Mouse (Mus musculus) liver, embryonic 14.5 days (tissue): ENCODE measurements around the gene Fhit. TPM values are rescaled to one million over a fixed set of nuclear protein-coding genes. Genes with fewer than 3 reads are reported as not detected.

Experiments
- ATAC-seq: fragments of 200-750 bp; cut with Nextera tagmentation; 2 replicates; pipeline ENCODE4 v1.8.0; 2017; ENCODE audit warnings: moderate number of reproducible peaks, mild to moderate bottlenecking, moderate library complexity; ENCODE audit not compliant: insufficient read depth
- DNase-seq, 3 experiments: peaks; one replicate each; pipeline ENCODE4 v3.0.0-alpha.2; 2012 to 2013; ENCODE audit warnings: low read depth in 3 of 3, low spot score in 3 of 3
- H3K27ac ChIP-seq: fragments of 300-500 bp; sonication (generic); 2 replicates; pipeline ENCODE4 v1.5.1; 2014; ENCODE audit warnings: moderate library complexity, mild to moderate bottlenecking, control low read depth, inconsistent platforms
- H3K27me3 ChIP-seq: fragments of 300-500 bp; sonication (generic); 2 replicates; pipeline ENCODE4 v1.6.1; 2014; ENCODE audit warnings: mild to moderate bottlenecking, low read length, moderate library complexity; ENCODE audit not compliant: control insufficient read depth, insufficient read depth
- H3K36me3 ChIP-seq: fragments of 300-500 bp; sonication (generic); replicated peaks from 2 replicates; pipeline ENCODE4 v1.6.1; 2014; ENCODE audit warnings: low read depth; ENCODE audit not compliant: control insufficient read depth, insufficient read depth
- H3K4me1 ChIP-seq, 2 experiments: fragments of 200-500 bp in 1 of 2; fragments of 300-500 bp in 1 of 2; sonication (generic) in 1 of 2; replicated peaks; 2 replicates each; pipeline ENCODE4 v1.6.1; 2012 to 2014; ENCODE audit warnings: antibody characterized with exemption in 1 of 2, inconsistent platforms in 1 of 2, low read length in 1 of 2; ENCODE audit not compliant: control insufficient read depth in 2 of 2, insufficient read depth in 2 of 2
- H3K4me2 ChIP-seq: fragments of 300-500 bp; sonication (generic); 2 replicates; pipeline ENCODE4 v1.6.1; 2014; ENCODE audit warnings: low read depth, mild to moderate bottlenecking, control low read depth, moderate library complexity
- H3K4me3 ChIP-seq, 2 experiments: fragments of 200-500 bp in 1 of 2; fragments of 300-500 bp in 1 of 2; sonication (generic) in 1 of 2; 2 replicates each; pipeline ENCODE4 v1.5.1; 2012 to 2014; ENCODE audit warnings: low read depth in 2 of 2, low read length in 2 of 2, mild to moderate bottlenecking in 2 of 2, control low read depth in 1 of 2, inconsistent platforms in 1 of 2, moderate library complexity in 1 of 2; ENCODE audit not compliant: insufficient read depth in 1 of 2
- H3K9ac ChIP-seq: fragments of 300-500 bp; sonication (generic); replicated peaks from 2 replicates; pipeline ENCODE4 v1.6.1; 2014; ENCODE audit warnings: mild to moderate bottlenecking, control low read depth, moderate library complexity
- H3K9me3 ChIP-seq: fragments of 300-500 bp; sonication (generic); 2 replicates; pipeline ENCODE4 v1.6.1; 2016; ENCODE audit warnings: low read length, mixed read lengths; ENCODE audit not compliant: control insufficient read depth
- CTCF ChIP-seq: IDR thresholded peaks from 2 replicates; pipeline ENCODE4 v1.5.1; 2016; ENCODE audit warnings: antibody characterized with exemption, low read depth, control low read depth
- EP300 ChIP-seq: IDR thresholded peaks from 2 replicates; pipeline ENCODE4 v1.6.1; 2016; ENCODE audit warnings: antibody characterized with exemption, low read depth
- WGBS: fragments of 180-500 bp; shearing (Covaris S2); extraction: QIAGEN DNeasy Blood & Tissue Kit; methylation state at CpG from one replicate; pipeline ENCODE4 v1.1.7; 2014; ENCODE audit not compliant: insufficient replicate concordance; 5-methylcytosine and 5-hydroxymethylcytosine counted together
- polyA plus RNA-seq, 2 experiments: library from polyadenylated mRNA; depleted of rRNA in 1 of 2; stranded (reverse) in 1 of 2; unstranded in 1 of 2; fragments of >200 nt; fragmentation: Nextera tagmentation in 1 of 2; extraction: Ambion mirVana in 1 of 2; gene quantifications; 2 replicates each; pipeline versions ENCODE4 v1.2.1 to v1.2.3; 2012 to 2014

Fhit gene
- polyA plus RNA-seq, 2 experiments = 1.4 to 1.9 TPM

GRCm38 (mm10) chr14:9547952-9548351 lies 1613.9 kb downstream of the Fhit start:
- WGBS = 14% methylated on average over 1 of the region's 1 CpGs
- DNase-seq = no peak

GRCm38 (mm10) chr14:9544364-9544763 lies 1617.5 kb downstream of the Fhit start:
- no peaks in the 10 kb centered on the region for H3K4me1 ChIP-seq
- no peak overlapping the region for H3K4me3 ChIP-seq
- H3K4me2 ChIP-seq = no peak overlapping the region
- no peak overlapping the region for H3K27ac ChIP-seq
- no peaks in the 10 kb centered on the region for H3K36me3 ChIP-seq
- TF ChIP-seq EP300 (no peak), CTCF (no peak)
- ATAC-seq (no peak), DNase-seq (no peak)
- H3K27me3 ChIP-seq = no peaks in the 10 kb centered on the region
- H3K9me3 ChIP-seq = no peaks in the 10 kb centered on the region
- 42% methylated on average over 3 of the region's 3 CpGs for WGBS
- H3K9ac ChIP-seq = no peak overlapping the region

More at GRCm38 (mm10) chr14:9547952-9548351, 1613.9 kb downstream of the Fhit start:
- no peaks in the 10 kb centered on the region for H3K4me1 ChIP-seq
- no peak for ATAC-seq
- H3K9ac ChIP-seq = no peak overlapping the region
- no peaks in the 10 kb centered on the region for H3K36me3 ChIP-seq
- no peaks in the 10 kb centered on the region for H3K27me3 ChIP-seq
- TF ChIP-seq CTCF (no peak), EP300 (no peak)
- H3K4me2 ChIP-seq = no peak overlapping the region
- no peaks in the 10 kb centered on the region for H3K9me3 ChIP-seq
- H3K27ac ChIP-seq = no peak overlapping the region
- H3K4me3 ChIP-seq = no peak overlapping the region

GRCm38 (mm10) chr14:9535491-9535890 lies 1626.3 kb downstream of the Fhit start:
- DNase-seq = no peak
- no peaks in the 10 kb centered on the region for H3K36me3 ChIP-seq
- no peaks in the 10 kb centered on the region for H3K27me3 ChIP-seq
- TF ChIP-seq EP300 (no peak), CTCF (no peak)
- H3K4me1 ChIP-seq = no peaks in the 10 kb centered on the region
- H3K4me3 ChIP-seq = no peak overlapping the region
- H3K4me2 ChIP-seq = no peak overlapping the region
- no peak overlapping the region for H3K27ac ChIP-seq
- no peak for ATAC-seq
- no peaks in the 10 kb centered on the region for H3K9me3 ChIP-seq
- WGBS = 58% methylated on average over 6 of the region's 6 CpGs
- no peak overlapping the region for H3K9ac ChIP-seq

- no peaks in the 10 kb centered on the region for H3K4me1 ChIP-seq
- no peaks in the 10 kb centered on the region for H3K27me3 ChIP-seq
- H3K27ac ChIP-seq = no peak overlapping the region
- TF ChIP-seq CTCF = no peak
- no peak for TF ChIP-seq EP300
- ATAC-seq = no peak
- H3K4me2 ChIP-seq = no peak overlapping the region
- 67% methylated on average over 4 of the region's 4 CpGs for WGBS
- H3K4me3 ChIP-seq = no peak overlapping the region
- no peaks in the 10 kb centered on the region for H3K36me3 ChIP-seq
- no peak overlapping the region for H3K9ac ChIP-seq
- H3K9me3 ChIP-seq = no peaks in the 10 kb centered on the region
- no peak for DNase-seq
These were observed 1632.6 kb downstream of the Fhit start for GRCm38 (mm10) chr14:9529247-9529646.

- no peak overlapping the region for H3K4me3 ChIP-seq
- H3K4me1 ChIP-seq = no peaks in the 10 kb centered on the region
- no peaks in the 10 kb centered on the region for H3K27me3 ChIP-seq
- 54% methylated on average over 3 of the region's 3 CpGs for WGBS
- H3K27ac ChIP-seq = no peak overlapping the region
- no peaks in the 10 kb centered on the region for H3K9me3 ChIP-seq
- no peak overlapping the region for H3K9ac ChIP-seq
- TF ChIP-seq EP300 (no peak), CTCF (no peak)
- ATAC-seq (no peak), DNase-seq (no peak)
- no peaks in the 10 kb centered on the region for H3K36me3 ChIP-seq
- H3K4me2 ChIP-seq = no peak overlapping the region
These were observed 1635.7 kb downstream of the Fhit start for GRCm38 (mm10) chr14:9526136-9526535.
